Mouse (Mus musculus): ENCODE results near the gene Bpgm.

DNA sequence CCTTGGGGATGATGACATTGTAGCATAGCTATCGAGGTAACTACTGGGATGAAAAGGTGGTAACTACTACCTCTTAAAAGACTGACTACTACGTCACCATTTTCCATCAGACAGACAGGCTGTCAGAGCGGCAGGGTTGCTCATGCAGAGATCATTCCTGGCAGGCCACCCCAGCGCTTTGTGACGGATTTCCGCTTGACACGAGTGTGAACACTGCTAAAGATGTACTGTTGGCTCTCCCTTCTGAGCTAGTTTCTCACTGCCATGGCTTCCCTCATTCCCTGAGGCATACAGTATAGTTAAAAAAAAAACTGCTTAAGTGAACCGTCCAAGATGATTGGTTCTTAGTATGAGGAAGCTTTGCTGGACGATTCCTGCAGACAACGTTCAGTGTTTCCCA is 69.3 kb downstream of the Bpgm start:
- TF ChIP-seq CTCF (IDR thresholded peaks at IDR 0.05; ENCODE audit: low read depth, low read length) (no peak), POLR2A (IDR thresholded peaks at IDR 0.05; ENCODE audit: extremely low read depth, insufficient read depth, low read length) (no peak)

Measured in liver, adult 2 months (tissue).